Mouse (Mus musculus) B cell, adult 2 months (primary cell): ENCODE measurements around the gene Cdk4.

Source experiments
- DNase-seq, 2 experiments: peaks; one replicate each; pipeline ENCODE4 v3.0.0; 2022

Gene Cdk4

GRCm38 (mm10) chr10:127076082-127076481, 12.7 kb downstream of the Cdk4 start:
- peak; percentile 73 to 77 for DNase-seq

- no peak for DNase-seq
Observed at GRCm38 (mm10) chr10:127077515-127077914, 14.2 kb downstream of the Cdk4 start.

GRCm38 (mm10) chr10:127078001-127078676, 14.8 kb downstream of the Cdk4 start:
- no peak for DNase-seq

- no peak for DNase-seq
Observed at GRCm38 (mm10) chr10:127078677-127079575, 15.6 kb downstream of the Cdk4 start.

- no peak for DNase-seq
Observed at GRCm38 (mm10) chr10:127079665-127080391, 16.5 kb downstream of the Cdk4 start.

GRCm38 (mm10) chr10:127080901-127081780, 17.8 kb downstream of the Cdk4 start:
- DNase-seq: no peak

- no peak for DNase-seq
Observed at GRCm38 (mm10) chr10:127081996-127082620, 18.8 kb downstream of the Cdk4 start.

- DNase-seq: no peak
Observed at GRCm38 (mm10) chr10:127083292-127083914, 20.1 kb downstream of the Cdk4 start.

GRCm38 (mm10) chr10:127083915-127084306, 20.6 kb downstream of the Cdk4 start:
- no peak for DNase-seq

GRCm38 (mm10) chr10:127085052-127085451, 21.7 kb downstream of the Cdk4 start:
- no peak for DNase-seq

- no peak for DNase-seq
Observed at GRCm38 (mm10) chr10:127085633-127086032, 22.3 kb downstream of the Cdk4 start.

- DNase-seq: no peak
Observed at GRCm38 (mm10) chr10:127090560-127091411, 27.5 kb downstream of the Cdk4 start.

GRCm38 (mm10) chr10:127091507-127092396, 28.4 kb downstream of the Cdk4 start:
- no peak for DNase-seq

- no peak for DNase-seq
Observed at GRCm38 (mm10) chr10:127092742-127093141, 29.4 kb downstream of the Cdk4 start.

- DNase-seq: no peak
Observed at GRCm38 (mm10) chr10:127094382-127094802, 31.1 kb downstream of the Cdk4 start.

- DNase-seq: no peak
Observed at GRCm38 (mm10) chr10:127098514-127098913, 35.2 kb downstream of the Cdk4 start.

- DNase-seq: no peak
Observed at GRCm38 (mm10) chr10:127099191-127099590, 35.9 kb downstream of the Cdk4 start.

GRCm38 (mm10) chr10:127099868-127100267, 36.5 kb downstream of the Cdk4 start:
- DNase-seq: no peak

GRCm38 (mm10) chr10:127100414-127100813, 37.1 kb downstream of the Cdk4 start:
- no peak for DNase-seq
